Mouse (Mus musculus) stomach, postnatal 0 days (tissue): ENCODE data around the gene Fdxacb1.

ENCODE experiments used
- CTCF ChIP-seq: IDR thresholded peaks from 2 replicates; pipeline ENCODE4 v1.5.1; 2016; ENCODE audit warnings: antibody characterized with exemption, low read depth, mild to moderate bottlenecking, moderate library complexity
- EP300 ChIP-seq: optimal IDR thresholded peaks from 2 replicates; pipeline ENCODE3; 2016; ENCODE audit warnings: antibody characterized with exemption

- no peak for TF ChIP-seq CTCF
- TF ChIP-seq EP300, result no peak
Measured at GRCm38 (mm10) chr9:50753947-50754346, 14.1 kb upstream of the Fdxacb1 start.
